Mouse (Mus musculus): Measurements from ENCODE around the gene Faim. TPM values are rescaled to one million over a fixed set of nuclear protein-coding genes. Genes with fewer than 3 reads are reported as not detected.

Gene Faim
- polyA plus RNA-seq, 2 experiments, result 4.0 to 14.0 TPM

DNA sequence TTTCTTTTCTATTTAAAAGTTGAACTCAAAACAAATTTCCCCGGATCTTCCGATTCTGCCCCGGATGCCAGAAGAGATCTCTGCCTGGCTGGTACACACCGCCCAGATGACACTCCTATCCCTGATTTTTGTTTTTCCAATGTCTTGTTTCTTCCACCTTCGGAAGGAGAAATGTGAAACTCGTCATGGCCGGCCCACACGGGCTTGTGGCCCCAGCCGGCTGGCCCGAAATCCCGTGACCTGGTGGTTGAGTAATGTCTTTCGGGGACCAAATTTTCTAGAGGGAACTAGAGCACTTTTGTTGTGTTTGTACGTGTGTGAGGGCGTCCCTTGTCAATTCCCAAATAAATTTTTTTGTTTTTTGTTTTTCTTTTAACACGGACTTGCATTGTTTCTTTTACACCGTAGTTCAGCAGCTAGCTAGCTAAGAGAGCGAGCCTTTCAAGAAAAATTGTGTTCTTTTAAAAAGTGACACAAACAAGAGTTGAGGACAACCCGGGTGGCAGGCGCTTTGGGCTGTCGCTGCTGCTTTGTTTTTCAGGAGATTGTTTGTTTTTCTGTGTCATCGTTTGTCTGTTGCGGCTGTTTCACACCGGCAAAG lies 28.3 kb upstream of the Faim start:
- DNase-seq (ENCODE audit: low read depth in 3 of 3, low spot score in 3 of 3) (no peak), ATAC-seq (ENCODE audit: insufficient read depth) (no peak)
- 2% methylated on average over 23 of the region's 23 CpGs for WGBS (ENCODE audit: insufficient replicate concordance)
- Histone ChIP-seq H3K36me3 (replicated peaks; ENCODE audit: control insufficient read depth, insufficient read depth, low read depth) (no peaks in the 10 kb centered on the region), H3K4me3 (ENCODE audit: insufficient read depth in 1 of 2, low read depth in 2 of 2, low read length in 2 of 2) (no peak overlapping the region), H3K4me1 (replicated peaks; ENCODE audit: control insufficient read depth in 2 of 2, insufficient read depth in 2 of 2, low read length in 1 of 2) (no peaks in the 10 kb centered on the region), H3K4me2 (ENCODE audit: low read depth) (no peak overlapping the region), H3K27ac (no peak overlapping the region), H3K9ac (replicated peaks) (no peak overlapping the region), H3K9me3 (ENCODE audit: control insufficient read depth, low read length) (no peaks in the 10 kb centered on the region), H3K27me3 (ENCODE audit: control insufficient read depth, insufficient read depth, low read length) (peaks cover 100% of the 10 kb centered on the region)
- TF ChIP-seq EP300 (IDR thresholded peaks at IDR 0.05; ENCODE audit: low read depth) (no peak), CTCF (IDR thresholded peaks at IDR 0.05; ENCODE audit: low read depth) (no peak)

DNA sequence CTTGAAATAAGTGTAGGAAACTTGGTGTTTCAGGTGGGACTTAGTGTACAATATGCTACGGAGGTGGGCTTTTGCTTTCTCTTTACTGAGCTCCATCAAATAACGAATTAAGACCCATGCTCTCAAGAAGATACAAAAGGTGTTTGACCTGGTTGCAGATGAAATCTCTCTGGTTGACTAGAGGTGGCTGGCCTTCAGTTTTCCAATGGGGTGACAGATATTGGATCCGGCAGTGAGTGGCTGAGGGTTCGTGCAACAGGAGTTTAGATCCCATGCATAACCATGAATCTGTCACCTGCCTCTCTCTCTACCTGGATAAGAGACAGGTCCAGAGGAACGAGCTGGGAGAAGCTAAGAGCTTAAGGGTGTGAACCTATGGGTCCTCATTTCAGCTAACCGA lies 27.5 kb upstream of the Faim start:
- H3K27me3 ChIP-seq (ENCODE audit: control insufficient read depth, insufficient read depth, low read length), result peaks cover 100% of the 10 kb centered on the region
- no peaks in the 10 kb centered on the region for H3K36me3 ChIP-seq (replicated peaks; ENCODE audit: control insufficient read depth, insufficient read depth, low read depth)
- ATAC-seq (ENCODE audit: insufficient read depth) (no peak), DNase-seq (ENCODE audit: low read depth in 3 of 3, low spot score in 3 of 3) (no peak)
- 6% methylated on average over 6 of the region's 6 CpGs for WGBS (ENCODE audit: insufficient replicate concordance)
- no peak overlapping the region for H3K4me3 ChIP-seq (ENCODE audit: insufficient read depth in 1 of 2, low read depth in 2 of 2, low read length in 2 of 2)
- H3K4me1 ChIP-seq (replicated peaks; ENCODE audit: control insufficient read depth in 2 of 2, insufficient read depth in 2 of 2, low read length in 1 of 2), result no peaks in the 10 kb centered on the region
- H3K9me3 ChIP-seq (ENCODE audit: control insufficient read depth, low read length), result no peaks in the 10 kb centered on the region
- H3K9ac ChIP-seq (replicated peaks), result no peak overlapping the region
- no peak overlapping the region for H3K27ac ChIP-seq
- no peak overlapping the region for H3K4me2 ChIP-seq (ENCODE audit: low read depth)
- TF ChIP-seq CTCF (IDR thresholded peaks at IDR 0.05; ENCODE audit: low read depth) (no peak), EP300 (IDR thresholded peaks at IDR 0.05; ENCODE audit: low read depth) (no peak)

DNA sequence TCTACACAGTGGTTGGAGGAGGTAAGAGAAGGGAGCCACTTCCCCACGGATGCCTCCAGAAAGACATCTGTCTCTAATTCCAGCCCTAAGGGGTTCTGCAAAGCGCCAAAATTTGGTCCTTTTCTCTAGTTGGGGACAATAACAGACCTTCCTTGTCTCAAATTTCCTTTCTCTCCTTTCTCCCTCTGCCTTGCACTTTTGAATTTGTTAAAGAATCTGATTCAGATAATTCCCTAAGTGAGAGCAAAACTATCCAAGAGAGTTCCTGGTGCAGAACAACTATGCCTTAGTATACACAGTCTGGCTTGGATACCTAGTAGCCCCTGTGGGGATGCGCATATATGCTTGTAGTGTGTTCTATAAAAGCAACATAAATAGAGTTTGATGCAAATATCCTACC lies 26.3 kb upstream of the Faim start:
- no peak for ATAC-seq (ENCODE audit: insufficient read depth)
- Histone ChIP-seq H3K4me3 (ENCODE audit: insufficient read depth in 1 of 2, low read depth in 2 of 2, low read length in 2 of 2) (no peak overlapping the region), H3K9me3 (ENCODE audit: control insufficient read depth, low read length) (no peaks in the 10 kb centered on the region), H3K27me3 (ENCODE audit: control insufficient read depth, insufficient read depth, low read length) (peaks cover 98% of the 10 kb centered on the region), H3K4me1 (replicated peaks; ENCODE audit: control insufficient read depth in 2 of 2, insufficient read depth in 2 of 2, low read length in 1 of 2) (no peaks in the 10 kb centered on the region), H3K36me3 (replicated peaks; ENCODE audit: control insufficient read depth, insufficient read depth, low read depth) (no peaks in the 10 kb centered on the region), H3K27ac (no peak overlapping the region), H3K4me2 (ENCODE audit: low read depth) (no peak overlapping the region), H3K9ac (replicated peaks) (no peak overlapping the region)
- 30% methylated on average over 3 of the region's 3 CpGs for WGBS (ENCODE audit: insufficient replicate concordance)
- no peak for TF ChIP-seq EP300 (IDR thresholded peaks at IDR 0.05; ENCODE audit: low read depth)
- TF ChIP-seq CTCF (IDR thresholded peaks at IDR 0.05; ENCODE audit: low read depth), result no peak
- DNase-seq (ENCODE audit: low read depth in 3 of 3, low spot score in 3 of 3), result no peak

DNA sequence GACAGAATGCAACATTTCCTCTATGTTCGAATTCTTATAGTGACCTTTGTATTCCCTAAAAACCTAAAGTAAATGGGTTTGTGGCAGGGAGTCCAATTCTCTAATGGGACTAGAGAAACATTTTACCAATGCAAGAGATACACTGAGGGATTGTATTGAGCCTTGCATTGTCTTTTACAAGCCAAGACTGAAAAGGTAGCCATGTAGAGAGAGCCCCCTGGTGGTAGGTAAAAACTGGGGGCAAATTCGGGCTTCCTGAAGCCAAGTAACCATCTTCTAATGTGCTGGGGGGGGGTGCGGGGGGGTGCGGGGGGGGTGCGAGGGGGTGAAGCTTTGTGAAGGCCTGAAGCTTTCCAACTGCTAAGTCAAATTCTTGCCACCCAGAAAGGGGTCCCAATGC lies 25.8 kb upstream of the Faim start:
- no peak overlapping the region for H3K4me3 ChIP-seq (ENCODE audit: insufficient read depth in 1 of 2, low read depth in 2 of 2, low read length in 2 of 2)
- H3K27me3 ChIP-seq (ENCODE audit: control insufficient read depth, insufficient read depth, low read length), result peaks cover 98% of the 10 kb centered on the region
- H3K27ac ChIP-seq, result no peak overlapping the region
- no peaks in the 10 kb centered on the region for H3K4me1 ChIP-seq (replicated peaks; ENCODE audit: control insufficient read depth in 2 of 2, insufficient read depth in 2 of 2, low read length in 1 of 2)
- H3K9ac ChIP-seq (replicated peaks), result no peak overlapping the region
- no peak for DNase-seq (ENCODE audit: low read depth in 3 of 3, low spot score in 3 of 3)
- no peak overlapping the region for H3K4me2 ChIP-seq (ENCODE audit: low read depth)
- TF ChIP-seq CTCF (IDR thresholded peaks at IDR 0.05; ENCODE audit: low read depth), result peak; percentile 25; the same call in 1 of the 2 replicates
- no peak for TF ChIP-seq EP300 (IDR thresholded peaks at IDR 0.05; ENCODE audit: low read depth)
- 22% methylated on average over 5 of the region's 5 CpGs for WGBS (ENCODE audit: insufficient replicate concordance)
- ATAC-seq (ENCODE audit: insufficient read depth), result no peak
- no peaks in the 10 kb centered on the region for H3K36me3 ChIP-seq (replicated peaks; ENCODE audit: control insufficient read depth, insufficient read depth, low read depth)
- no peaks in the 10 kb centered on the region for H3K9me3 ChIP-seq (ENCODE audit: control insufficient read depth, low read length)

DNA sequence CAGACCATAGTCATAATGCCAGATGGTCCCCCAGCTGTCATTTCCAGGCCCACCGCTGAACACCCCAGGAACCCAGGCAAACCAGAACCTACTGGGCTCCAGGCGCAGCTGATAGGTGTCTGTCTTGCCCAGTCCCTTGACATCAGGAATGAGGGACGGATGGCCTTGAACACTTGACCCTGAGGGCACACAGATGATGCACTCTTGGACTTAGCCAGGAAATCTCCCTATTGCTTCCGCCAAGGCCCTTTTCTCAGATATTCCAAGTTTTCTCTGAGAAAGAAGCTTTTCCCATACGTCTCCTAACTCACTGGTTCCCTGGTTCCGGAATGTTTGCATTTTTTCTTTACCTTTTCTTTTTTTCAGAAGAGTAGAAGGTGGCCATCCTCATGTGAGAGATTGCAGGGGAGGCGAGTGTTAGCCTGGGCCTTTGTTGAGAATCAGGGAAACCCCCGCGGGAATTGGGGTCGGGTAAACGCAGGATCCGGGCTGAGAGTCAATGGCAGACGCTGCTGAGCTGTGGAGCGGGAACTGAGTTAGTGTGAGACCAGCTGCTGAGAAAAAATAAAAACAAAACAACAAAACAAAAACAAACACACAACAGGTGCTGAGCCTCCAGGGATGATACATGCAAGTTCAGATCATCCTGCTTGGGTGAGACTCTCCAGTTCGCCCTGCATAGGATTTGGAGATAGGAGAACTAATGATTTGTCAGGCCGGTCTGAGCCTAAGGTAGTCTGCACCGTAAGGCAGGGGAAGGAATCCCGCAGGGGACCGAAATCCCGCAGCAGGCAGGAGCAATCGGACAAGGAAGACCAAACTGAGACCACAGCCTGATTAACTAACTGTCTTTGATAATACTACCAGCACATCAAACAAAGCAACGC lies 24.3 kb upstream of the Faim start:
- WGBS (ENCODE audit: insufficient replicate concordance), result 9% methylated on average over 22 of the region's 22 CpGs
- no peaks in the 10 kb centered on the region for H3K9me3 ChIP-seq (ENCODE audit: control insufficient read depth, low read length)
- H3K4me3 ChIP-seq (ENCODE audit: insufficient read depth in 1 of 2, low read depth in 2 of 2, low read length in 2 of 2), result no peak overlapping the region
- no peak overlapping the region for H3K27ac ChIP-seq
- no peak overlapping the region for H3K4me2 ChIP-seq (ENCODE audit: low read depth)
- H3K4me1 ChIP-seq (replicated peaks; ENCODE audit: control insufficient read depth in 2 of 2, insufficient read depth in 2 of 2, low read length in 1 of 2), result no peaks in the 10 kb centered on the region
- no peak overlapping the region for H3K9ac ChIP-seq (replicated peaks)
- no peak for ATAC-seq (ENCODE audit: insufficient read depth)
- H3K27me3 ChIP-seq (ENCODE audit: control insufficient read depth, insufficient read depth, low read length), result peaks cover 90% of the 10 kb centered on the region
- DNase-seq (ENCODE audit: low read depth in 3 of 3, low spot score in 3 of 3), result no peak
- no peaks in the 10 kb centered on the region for H3K36me3 ChIP-seq (replicated peaks; ENCODE audit: control insufficient read depth, insufficient read depth, low read depth)
- no peak for TF ChIP-seq CTCF (IDR thresholded peaks at IDR 0.05; ENCODE audit: low read depth)
- no peak for TF ChIP-seq EP300 (IDR thresholded peaks at IDR 0.05; ENCODE audit: low read depth)

Measured in liver, embryonic 14.5 days (tissue).